Mouse (Mus musculus) cortical plate, adult 2 months (tissue): Measurements from ENCODE around the gene Agmo.

Experiments used
- CTCF ChIP-seq: fragments of 200-500 bp; IDR thresholded peaks from 2 replicates; pipeline ENCODE4 v1.5.1; 2011; ENCODE audit warnings: mild to moderate bottlenecking, control low read depth, low read length; ENCODE audit not compliant: insufficient read depth; ENCODE audit errors: extremely low read depth
- POLR2A ChIP-seq: fragments of 200-500 bp; IDR thresholded peaks from 2 replicates; pipeline ENCODE4 v1.6.1; 2011; ENCODE audit warnings: mild to moderate bottlenecking, low read length, control low read depth; ENCODE audit not compliant: insufficient read depth; ENCODE audit errors: extremely low read depth

GRCm38 (mm10) chr12:37257099-37257498, 15.7 kb downstream of the Agmo start:
- TF ChIP-seq POLR2A (no peak), CTCF (no peak)
